Mouse (Mus musculus) heart, postnatal 14 days (tissue): Measurements from ENCODE around the gene Tmc6. TPM values are rescaled to one million over a fixed set of nuclear protein-coding genes. Genes with fewer than 3 reads are reported as not detected.
"Not testable (repeated sequence)": the region's sequence is repeated elsewhere in the genome, so short reads cannot be mapped to it uniquely, and the experiment has no call there.

Source experiments
- DNase-seq, 2 experiments: peaks; one replicate each; pipeline ENCODE4 v3.0.0; 2021 to 2022
- intact Hi-C: fragments of 180-260 bp; cut with DNase I; formaldehyde crosslinking; loops from one replicate; pipeline ENCODE4 v1.15.1; 2025
- long read RNA-seq, 2 experiments: library from polyadenylated mRNA; stranded (forward); transcript quantifications; one replicate each; pipeline ENCODE4 v2.0.0; 2021
- total RNA-seq, 2 experiments: library from RNA; stranded (reverse); gene quantifications; 2 replicates each; pipeline ENCODE4 v1.2.3; 2021

Gene Tmc6
- 10 to 100 TPM; 27.0 to 30.2 TPM for total RNA-seq
- long read RNA-seq, experiment 1, transcript Tmc6-201 (20 exons, 2,865 nt) = major isoform, 6 of 21 reads
- long read RNA-seq, experiment 1, partial matches to known transcripts = 6 of 21 reads
- long read RNA-seq, experiment 1, other reads (novel, unspliced or antisense) = 9 of 21 reads
- long read RNA-seq, experiment 2, transcript Tmc6-201 (20 exons, 2,865 nt) = major isoform, 6 of 13 reads
- long read RNA-seq, experiment 2, partial matches to known transcripts = 3 of 13 reads
- long read RNA-seq, experiment 2, other reads (novel, unspliced or antisense) = 4 of 13 reads

DNA sequence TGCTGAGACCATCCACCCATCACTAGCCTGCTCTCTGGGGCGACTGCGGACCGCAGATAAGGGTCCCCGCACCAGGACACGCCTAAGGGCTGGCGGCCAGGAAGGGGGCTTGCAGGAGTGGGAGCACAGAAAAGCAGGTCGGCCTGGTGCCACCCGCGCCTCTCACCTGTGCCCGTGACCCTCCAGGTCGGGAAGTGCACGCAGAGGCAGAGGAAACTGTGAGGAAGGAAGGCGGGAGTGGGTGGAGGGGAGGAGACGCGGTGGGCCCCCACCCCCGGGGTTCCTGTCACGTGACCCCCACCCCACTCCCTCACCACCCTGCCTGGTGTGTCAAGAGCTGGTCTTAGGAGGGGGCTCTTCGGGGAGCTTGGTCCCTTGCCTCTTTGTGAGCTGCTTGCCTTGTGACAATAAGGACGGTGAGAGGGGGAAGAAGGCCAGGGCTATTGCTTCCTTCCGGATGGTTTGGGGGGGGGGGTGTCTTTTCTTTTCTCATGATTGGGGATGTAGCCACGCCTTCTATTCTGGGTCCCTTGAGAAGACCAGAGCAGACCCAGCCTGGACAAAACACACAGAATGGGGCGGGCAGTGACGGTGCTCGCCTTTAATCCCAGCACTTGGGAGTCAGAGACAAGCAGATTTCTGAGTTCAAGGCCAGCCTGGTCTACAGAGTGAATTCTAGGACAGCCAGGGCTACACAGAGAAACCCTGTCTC, at the start of gene Tmc6, which contains the start of gene Tmc8:
Gene Tmc6 (minus strand): TSS at position 206 of the 712 bp plus-strand sequence.
Gene Tmc8 (plus strand): TSS at position 84 of the 712 bp plus-strand sequence.
- DNase-seq = peak; percentile 60 to 68
- intact Hi-C loops = no loop called here

DNA sequence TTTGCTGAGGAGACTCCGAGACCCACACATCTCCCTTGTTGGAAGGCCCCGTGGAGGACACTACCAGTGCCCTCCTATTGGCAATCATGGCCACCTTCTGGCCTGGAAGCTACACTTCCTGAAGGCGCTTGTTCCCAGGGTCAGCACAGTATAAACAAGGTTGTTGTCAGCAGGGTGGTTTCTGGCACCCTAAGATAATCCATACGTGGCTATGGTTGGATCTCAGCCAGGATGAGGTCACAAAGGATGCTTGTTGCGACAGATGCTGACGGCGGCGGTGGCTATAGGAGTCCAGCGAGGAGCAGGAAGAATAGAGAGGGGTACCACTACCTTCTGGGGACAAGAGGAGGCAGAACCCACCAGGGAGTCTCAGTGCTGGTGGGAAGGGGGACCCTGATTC, 48.4 kb upstream of the Tmc6 start:
- DNase-seq = no peak
- intact Hi-C loops = no loop called here

DNA sequence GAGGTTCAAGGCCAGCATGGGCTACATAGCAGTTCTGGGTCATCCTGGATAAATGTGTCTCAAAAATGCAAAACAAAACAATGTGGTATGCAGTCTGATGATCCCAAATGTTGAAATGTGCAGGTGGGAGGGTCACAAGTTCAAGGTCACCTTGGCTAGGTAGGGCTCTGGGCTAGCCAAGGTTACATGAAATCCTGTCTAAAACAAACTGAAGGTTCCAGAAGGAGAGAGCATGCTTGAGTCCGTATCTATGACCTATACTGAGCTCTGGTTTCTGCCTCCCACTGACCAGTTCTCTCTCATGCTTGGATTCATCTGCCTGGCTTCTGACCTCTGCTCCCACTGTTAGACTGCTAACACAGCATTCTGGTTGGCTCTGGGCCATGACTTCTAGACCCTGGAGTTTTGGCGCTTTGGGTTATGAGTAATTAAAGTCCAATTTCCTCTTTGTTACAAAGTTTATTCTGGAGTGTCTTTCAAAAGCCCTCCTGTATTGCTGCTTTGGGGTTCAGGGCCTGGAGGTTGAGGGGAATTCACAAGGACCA, 47.7 kb upstream of the Tmc6 start:
- peak in 1 of 2 experiments; percentile 57 for DNase-seq
- intact Hi-C loops = no loop called here

DNA sequence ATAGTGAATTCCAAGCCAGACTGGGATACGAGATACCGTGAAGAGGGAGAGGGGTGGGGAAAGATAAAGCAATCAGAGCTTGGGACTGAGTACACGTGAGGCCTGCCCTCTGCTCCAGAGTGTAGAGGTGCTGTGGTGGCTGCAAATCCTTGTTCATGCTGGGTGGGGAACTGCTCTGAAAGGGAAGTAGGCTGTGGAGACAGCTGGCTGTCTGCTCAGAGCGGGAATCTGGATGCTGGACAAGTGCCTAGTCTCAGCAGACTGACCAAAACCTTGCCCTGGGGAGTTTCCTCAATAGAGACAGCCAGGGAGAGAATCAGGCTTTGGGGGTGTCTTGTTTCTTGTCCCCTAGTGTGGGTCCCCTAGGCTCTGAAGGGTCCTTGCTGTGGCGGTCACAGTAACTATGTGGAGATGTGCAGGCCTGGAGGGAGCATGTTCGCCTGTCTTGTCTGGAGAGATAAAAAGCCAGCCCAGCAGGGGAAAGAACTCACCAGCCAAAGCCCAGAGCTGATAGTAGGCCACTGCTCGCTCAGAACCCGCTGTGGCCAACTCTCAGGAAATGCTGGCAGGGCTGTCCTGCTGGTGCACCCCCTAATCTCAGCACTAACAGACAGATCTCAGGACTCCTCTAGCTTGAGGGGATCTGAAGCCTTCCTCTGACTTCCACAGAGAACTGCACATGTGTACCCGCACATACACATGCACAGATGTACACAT, 47.0 kb upstream of the Tmc6 start:
- DNase-seq = peak; percentile 58 to 67
- intact Hi-C loops = no loop called here

DNA sequence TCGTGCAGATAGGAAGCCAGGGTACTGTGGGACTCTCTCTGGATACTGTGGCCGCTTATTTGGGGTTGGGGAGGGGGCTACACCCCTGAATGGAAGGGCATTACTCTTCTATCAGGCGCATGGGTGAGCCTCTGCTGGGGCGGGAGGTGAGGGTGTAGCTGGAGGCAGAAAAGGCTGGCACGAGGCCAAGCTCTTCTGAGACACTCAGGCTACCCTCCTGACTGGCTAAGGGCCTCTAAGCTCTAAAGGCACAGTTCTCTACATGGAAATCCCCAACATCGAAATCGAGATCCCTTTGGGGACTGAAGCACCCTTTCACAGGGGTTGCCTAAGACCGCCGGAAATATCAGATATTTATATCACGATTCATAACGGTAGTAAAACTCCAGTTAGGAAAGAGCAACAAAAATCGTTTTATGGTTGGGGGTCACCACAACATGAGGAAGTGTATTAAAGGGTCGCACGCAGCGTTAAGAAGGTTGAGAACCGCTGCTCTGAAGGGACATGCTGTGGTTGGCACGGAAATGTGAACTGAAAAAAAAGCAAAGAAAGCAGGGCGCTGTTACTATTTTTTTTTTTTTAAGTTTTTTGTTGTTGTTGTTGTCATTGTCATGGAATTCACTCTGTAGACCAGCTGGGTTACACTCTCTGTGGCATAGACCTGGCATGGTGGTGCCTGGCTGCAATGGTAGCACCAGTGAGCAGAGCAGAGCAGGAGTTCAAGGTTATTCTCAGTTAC, 46.3 kb upstream of the Tmc6 start:
- peak; percentile 53 to 54 for DNase-seq
- intact Hi-C loops = no loop called here

- intact Hi-C loops = no loop called here
- no peak for DNase-seq
Measured at GRCm38 (mm10) chr11:117827386-117827785, 45.4 kb upstream of the Tmc6 start.

DNA sequence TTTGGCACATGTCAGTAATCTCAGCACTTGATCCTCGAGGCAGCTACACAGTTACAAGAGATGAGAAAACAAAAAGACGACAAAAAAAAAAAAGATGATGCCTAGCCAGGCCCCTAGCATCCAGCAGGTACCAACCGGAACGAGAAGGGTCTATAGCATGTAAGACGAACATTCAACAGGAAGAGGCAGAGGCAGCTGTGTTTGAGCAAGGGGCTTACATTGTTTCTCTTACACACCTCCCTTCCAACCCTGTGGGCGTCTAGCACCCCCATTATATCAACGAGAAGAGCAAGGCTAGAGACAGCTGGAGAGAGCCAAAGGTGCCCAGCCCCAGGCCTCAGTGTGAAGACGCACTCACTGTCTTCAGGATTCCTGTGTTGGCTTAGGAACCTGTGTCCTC, 44.9 kb upstream of the Tmc6 start:
- DNase-seq = no peak
- intact Hi-C loops = no loop called here

- intact Hi-C loops = no loop called here
- no peak for DNase-seq
Measured at GRCm38 (mm10) chr11:117826164-117826563, 44.2 kb upstream of the Tmc6 start.

DNA sequence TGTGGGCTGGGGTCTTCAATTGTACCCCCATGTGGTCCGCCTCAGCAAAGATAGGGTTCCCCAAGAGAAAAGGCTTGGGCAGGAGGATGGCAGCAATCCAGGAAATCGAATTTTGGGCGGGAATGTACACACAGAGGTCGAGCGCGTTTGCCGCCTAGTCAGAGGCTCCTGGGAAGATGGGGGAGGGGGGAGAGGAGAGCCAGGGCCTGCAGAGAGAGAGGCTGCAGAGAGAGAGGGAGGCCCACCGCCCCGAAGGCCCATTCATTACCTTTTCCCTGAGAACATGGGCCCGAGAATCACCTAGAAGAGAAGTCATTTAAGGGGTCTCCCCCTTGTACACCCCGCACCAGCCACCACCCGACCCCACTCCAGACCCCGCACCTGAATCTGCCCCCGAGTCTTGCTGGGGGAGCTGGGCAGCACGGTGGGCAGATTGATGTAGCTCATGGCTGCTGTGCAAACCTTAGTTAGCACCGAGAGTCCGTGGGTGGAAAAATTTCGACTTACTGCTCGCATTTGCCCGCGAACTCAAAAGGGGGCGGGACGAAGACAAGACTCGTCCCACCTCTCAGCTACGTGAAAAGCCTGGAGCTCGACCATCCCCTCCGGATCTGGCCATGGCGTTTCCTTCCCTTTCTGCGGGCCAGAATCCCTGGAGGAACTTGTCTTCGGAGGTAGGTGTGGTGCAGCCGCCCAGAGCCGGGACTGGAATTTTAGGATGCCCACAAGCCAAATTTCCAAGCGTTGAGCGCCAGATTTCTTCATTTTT, 43.5 kb upstream of the Tmc6 start, which contains the start of the genes Afmid and Tk1:
Gene Afmid (plus strand): TSS at position 592 of the 769 bp plus-strand sequence.
Gene Tk1 (minus strand): TSS at position 760 of the 769 bp plus-strand sequence.
- intact Hi-C loops = loop anchor here (2.0 kb wide), 1 partner anchor 439 kb away; no protein-coding TSS in a partner anchor
- DNase-seq = peak; percentile 70 to 77

DNA sequence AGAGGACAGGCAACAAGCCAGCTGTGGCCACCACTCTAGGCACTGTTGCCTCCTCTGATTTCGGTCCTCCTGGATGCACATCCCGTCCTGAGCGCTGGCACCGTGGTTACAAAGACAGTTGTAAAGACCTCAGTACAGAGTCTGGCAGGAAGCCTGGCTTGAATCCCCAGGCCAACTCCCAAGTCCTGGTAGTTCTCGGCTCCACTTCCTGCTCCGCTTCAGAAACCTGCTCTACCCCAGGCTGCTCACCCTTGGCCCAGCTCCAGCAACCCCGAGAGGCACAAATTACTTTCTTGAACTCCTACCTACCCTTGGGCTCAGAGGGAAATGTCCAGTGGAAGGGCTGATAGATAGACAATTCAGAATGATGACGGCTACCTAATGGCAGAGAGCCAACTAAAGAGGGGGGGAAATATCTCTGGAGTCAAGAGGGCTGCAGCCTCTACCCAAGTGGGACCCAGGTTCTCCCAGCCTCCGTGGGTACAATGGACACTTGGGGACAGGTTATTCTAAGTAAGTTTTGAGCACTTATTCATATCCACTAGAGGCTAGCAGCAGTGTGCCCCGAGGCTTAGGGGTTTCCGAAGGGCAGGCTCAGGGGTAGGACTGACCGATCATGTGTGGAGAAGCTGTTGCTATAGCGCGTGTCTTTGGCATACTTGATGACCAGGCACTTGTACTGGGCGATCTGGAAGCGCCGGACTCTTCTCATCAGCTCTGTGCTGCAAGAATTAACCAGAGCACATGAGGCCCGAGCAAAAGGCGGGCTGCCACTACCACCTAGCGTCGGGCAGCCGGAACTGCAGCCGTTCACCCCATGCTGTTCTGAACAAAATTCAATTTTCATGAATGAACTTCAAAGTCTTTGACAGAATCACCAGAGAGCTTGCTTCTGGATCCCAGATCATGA, 42.3 kb upstream of the Tmc6 start:
- intact Hi-C loops = loop anchor here (1.0 to 2.0 kb wide), 3 partner anchors 34 to 438 kb away; no protein-coding TSS in a partner anchor
- peak; percentile 85 to 87 for DNase-seq

- no peak for DNase-seq
- intact Hi-C loops = no loop called here
Measured at GRCm38 (mm10) chr11:117823411-117823810, 41.4 kb upstream of the Tmc6 start.

- peak; percentile 56 to 65 for DNase-seq
- intact Hi-C loops = no loop called here
Measured at GRCm38 (mm10) chr11:117822728-117823241, 40.8 kb upstream of the Tmc6 start.

GRCm38 (mm10) chr11:117821868-117822267, 39.9 kb upstream of the Tmc6 start:
- no peak for DNase-seq
- intact Hi-C loops = no loop called here

- intact Hi-C loops = no loop called here
- DNase-seq = no peak
Measured at GRCm38 (mm10) chr11:117820173-117820572, 38.2 kb upstream of the Tmc6 start.

DNA sequence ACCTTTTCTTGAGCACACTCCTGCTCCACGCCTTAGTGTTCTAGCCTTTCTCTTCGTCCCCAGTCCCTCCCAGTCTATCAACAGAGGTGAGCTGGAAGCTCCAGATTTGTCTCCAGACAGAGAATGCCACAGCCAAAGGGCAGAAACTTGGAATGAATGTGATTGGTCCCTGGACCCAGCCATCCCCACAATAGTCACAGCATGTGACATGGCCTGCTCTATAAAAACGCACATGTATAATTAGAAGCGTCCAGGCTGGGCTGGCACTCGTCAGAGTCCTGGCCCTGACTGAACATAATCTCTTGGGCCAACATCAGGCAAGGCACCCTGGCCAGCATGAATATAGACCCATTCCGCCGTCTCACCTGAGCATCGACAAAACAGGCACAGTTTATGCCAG, 37.1 kb upstream of the Tmc6 start:
- peak; percentile 50 to 65 for DNase-seq
- intact Hi-C loops = no loop called here

DNA sequence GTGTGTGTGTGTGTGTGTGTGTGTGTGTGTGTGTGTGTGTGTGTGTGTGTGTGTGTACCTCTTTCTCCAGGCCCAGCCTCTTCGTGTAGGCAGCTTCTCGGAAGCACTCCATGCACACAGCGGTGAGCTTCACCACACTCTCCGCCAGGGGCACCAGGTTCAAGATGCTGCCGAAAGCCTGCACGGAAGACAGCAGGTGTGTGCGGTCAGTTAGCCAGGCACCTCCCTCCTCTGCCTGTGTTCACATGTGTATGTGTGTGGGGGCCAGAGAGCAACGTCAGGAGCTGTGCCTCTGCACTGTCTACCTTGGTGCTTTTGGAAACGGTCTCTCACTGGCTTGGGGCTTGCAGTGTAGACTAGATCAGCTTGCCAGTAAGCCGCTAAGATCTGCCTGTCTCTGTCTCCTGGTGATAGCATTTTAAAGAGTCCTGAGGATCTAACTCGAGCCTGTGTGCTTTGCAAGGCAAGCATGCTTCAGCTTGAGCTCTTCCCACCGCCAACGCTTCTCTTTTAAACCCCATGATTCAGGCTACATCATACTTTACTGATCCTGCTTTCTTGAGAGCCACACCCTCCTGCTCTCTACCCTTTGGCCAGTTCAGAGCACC, 34.5 kb upstream of the Tmc6 start:
- no peak for DNase-seq
- intact Hi-C loops = no loop called here

GRCm38 (mm10) chr11:117815850-117816249, 33.9 kb upstream of the Tmc6 start:
- DNase-seq, intact Hi-C loops: not testable (repeated sequence)
